Mouse (Mus musculus) hindbrain, embryonic 14.5 days (tissue): ENCODE measurements at regions not wholly inside any gene's neighbourhood (a gene's known extent, or its start where the extent isn't known, plus 50 kb on each side); places are given as distances from the start of the nearest gene placed in this dataset.

Experiments used
- ATAC-seq: fragments of 200-750 bp; cut with Nextera tagmentation; 2 replicates; pipeline ENCODE4 v1.8.0; 2017; ENCODE audit warnings: moderate number of reproducible peaks, mild to moderate bottlenecking, moderate TSS enrichment, moderate library complexity; ENCODE audit not compliant: low FRiP score
- DNase-seq: peaks from one replicate; pipeline ENCODE4 v3.0.0-alpha.2; 2015; ENCODE audit warnings: low spot score
- H3K27ac ChIP-seq: fragments of 300-500 bp; sonication (generic); 2 replicates; pipeline ENCODE4 v1.5.1; 2014; ENCODE audit warnings: mild to moderate bottlenecking, moderate library complexity
- H3K27me3 ChIP-seq: fragments of 300-500 bp; sonication (generic); 2 replicates; pipeline ENCODE4 v1.6.1; 2014; ENCODE audit warnings: mild to moderate bottlenecking, low read length, mixed read lengths; ENCODE audit not compliant: control insufficient read depth, insufficient read depth
- H3K36me3 ChIP-seq: fragments of 300-500 bp; sonication (generic); replicated peaks from 2 replicates; pipeline ENCODE4 v1.6.1; 2014; ENCODE audit not compliant: control insufficient read depth, insufficient read depth
- H3K4me1 ChIP-seq: fragments of 300-500 bp; sonication (generic); replicated peaks from 2 replicates; pipeline ENCODE4 v1.6.1; 2014; ENCODE audit warnings: antibody characterized with exemption, low read length, mixed read lengths; ENCODE audit not compliant: control insufficient read depth, insufficient read depth
- H3K4me2 ChIP-seq: fragments of 300-500 bp; sonication (generic); replicated peaks from 2 replicates; pipeline ENCODE4 v1.6.1; 2014; ENCODE audit warnings: mild to moderate bottlenecking, moderate library complexity
- H3K4me3 ChIP-seq: fragments of 300-500 bp; sonication (generic); replicated peaks from 2 replicates; pipeline ENCODE4 v1.5.1; 2014; ENCODE audit warnings: mild to moderate bottlenecking, low read length
- H3K9ac ChIP-seq: fragments of 300-500 bp; sonication (generic); 2 replicates; pipeline ENCODE4 v1.6.1; 2014
- H3K9me3 ChIP-seq: fragments of 300-500 bp; sonication (generic); 2 replicates; pipeline ENCODE4 v1.6.1; 2016; ENCODE audit warnings: low read length; ENCODE audit not compliant: control insufficient read depth
- WGBS: fragments of 180-500 bp; shearing (Covaris S2); extraction: QIAGEN DNeasy Blood & Tissue Kit; methylation state at CpG from one replicate; pipeline ENCODE4 v1.1.7; 2014; 5-methylcytosine and 5-hydroxymethylcytosine counted together

- ATAC-seq, result no peak
These were observed 68.9 kb upstream of the Vldlr start for GRCm38 (mm10) chr19:27147404-27147803.

DNA sequence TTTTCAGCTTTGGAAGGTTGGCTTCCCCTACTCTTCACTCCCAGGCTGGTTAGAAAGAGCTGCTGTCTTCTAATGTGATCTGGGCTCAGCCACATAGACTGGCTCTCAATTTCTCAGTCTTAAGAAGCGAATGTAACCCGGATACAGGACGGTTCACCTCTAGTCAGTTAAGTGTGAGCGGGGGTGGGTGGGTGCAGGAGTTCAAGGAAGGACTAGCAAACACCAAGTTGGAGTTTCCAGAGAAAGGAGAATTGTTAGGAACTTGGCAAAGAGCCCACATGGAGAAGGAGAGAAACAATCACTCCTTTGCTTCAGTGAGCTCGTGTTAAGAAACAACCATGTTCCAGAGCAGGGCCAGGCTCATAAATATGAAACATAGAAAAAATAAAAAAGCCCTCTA is 68.0 kb upstream of the Vldlr start:
- no peak overlapping the region for H3K4me3 ChIP-seq
- no peak overlapping the region for H3K27ac ChIP-seq
- H3K4me2 ChIP-seq, result no peak overlapping the region
- H3K9ac ChIP-seq, result no peak overlapping the region
- H3K27me3 ChIP-seq, result no peaks in the 10 kb centered on the region
- no peaks in the 10 kb centered on the region for H3K36me3 ChIP-seq
- no peaks in the 10 kb centered on the region for H3K9me3 ChIP-seq
- H3K4me1 ChIP-seq, result peaks cover 7% of the 10 kb centered on the region; the same call in 1 of the 2 replicates
- DNase-seq, result no peak
- ATAC-seq, result no peak
- WGBS, result 54% methylated on average over 5 of the region's 5 CpGs

More at GRCm38 (mm10) chr19:27147404-27147803, 68.9 kb upstream of the Vldlr start:
- Histone ChIP-seq H3K4me1 (peaks cover 7% of the 10 kb centered on the region; the same call in 1 of the 2 replicates), H3K4me3 (no peak overlapping the region), H3K4me2 (no peak overlapping the region), H3K9me3 (no peaks in the 10 kb centered on the region), H3K36me3 (no peaks in the 10 kb centered on the region), H3K27ac (no peak overlapping the region), H3K27me3 (no peaks in the 10 kb centered on the region), H3K9ac (no peak overlapping the region)
- WGBS, result 91% methylated on average over 12 of the region's 12 CpGs
- no peak for DNase-seq

DNA sequence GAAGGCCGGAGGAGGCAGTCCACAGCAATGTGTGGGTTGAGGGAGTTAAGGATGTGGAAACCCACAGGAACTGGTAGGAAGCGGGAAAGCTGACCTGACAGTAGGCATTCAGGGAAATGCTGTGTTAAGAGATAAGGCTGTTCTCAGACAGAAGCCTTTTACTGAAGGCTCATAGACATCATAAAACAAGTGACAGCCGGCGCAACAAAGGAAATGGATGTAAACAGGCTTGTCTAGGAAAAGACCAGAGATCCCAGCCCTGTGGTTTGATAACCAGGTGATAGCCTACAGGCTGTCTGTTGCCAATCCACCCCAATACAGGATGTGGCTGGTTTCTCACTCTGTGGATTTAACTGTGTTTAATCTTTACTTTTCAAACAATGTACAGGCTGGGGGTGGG is 66.7 kb upstream of the Vldlr start:
- ATAC-seq (no peak), DNase-seq (no peak)
- H3K36me3 ChIP-seq, result no peaks in the 10 kb centered on the region
- no peaks in the 10 kb centered on the region for H3K27me3 ChIP-seq
- no peak overlapping the region for H3K4me3 ChIP-seq
- no peak overlapping the region for H3K4me2 ChIP-seq
- no peak overlapping the region for H3K27ac ChIP-seq
- WGBS, result 85% methylated on average over 4 of the region's 4 CpGs
- H3K9ac ChIP-seq, result no peak overlapping the region
- no peaks in the 10 kb centered on the region for H3K9me3 ChIP-seq
- no peaks in the 10 kb centered on the region for H3K4me1 ChIP-seq

DNA sequence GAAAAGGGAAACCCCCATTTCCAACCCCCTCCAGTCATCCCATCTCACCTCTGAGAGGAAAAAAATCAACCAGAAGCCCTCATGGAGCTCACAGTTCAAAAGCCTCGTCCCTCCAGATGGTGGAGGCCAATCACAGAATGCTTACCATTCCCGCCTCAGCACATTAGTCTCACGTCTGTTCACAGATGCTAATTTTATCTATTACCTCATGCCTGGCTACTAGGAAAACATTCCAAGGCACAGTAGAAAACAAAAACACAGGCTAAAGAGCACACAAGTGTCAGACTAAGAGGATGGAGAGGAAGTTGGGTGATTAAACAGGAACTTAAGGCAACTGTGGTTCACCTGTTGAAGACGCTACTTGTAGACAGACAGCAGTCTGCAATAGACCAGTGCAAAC is 54.4 kb upstream of the Vldlr start:
- Histone ChIP-seq H3K4me3 (no peak overlapping the region), H3K4me1 (no peaks in the 10 kb centered on the region), H3K9ac (no peak overlapping the region), H3K9me3 (no peaks in the 10 kb centered on the region), H3K4me2 (no peak overlapping the region), H3K27ac (no peak overlapping the region), H3K27me3 (no peaks in the 10 kb centered on the region), H3K36me3 (no peaks in the 10 kb centered on the region)
- DNase-seq (no peak), ATAC-seq (no peak)
- WGBS, result 70% methylated on average over 4 of the region's 4 CpGs
